16 mouse cellular contexts compared by ENCODE assay signal in genomic region chr12:72263213-72264103, GRCm38 (mm10).
DNase-seq lines count a peak whose midpoint lies in the region; ATAC-seq lines count a peak whose summit lies in the region.
"Had no signal": no experiment of that assay in that cellular context is flagged by ENCODE, and none has a peak within 500 bp of the region (broad histone marks: within the 10 kb centered on the region; RNA-seq: fewer than 3 reads in every experiment).

No protein-coding gene starts in this region.

- H3K4me3 ChIP-seq in midbrain, embryonic 13.5 days (replicated peaks) = no peak overlapping the region
- H3K4me3 ChIP-seq in midbrain, embryonic 10.5 days = no peak overlapping the region
- no peak overlapping the region for H3K4me3 ChIP-seq in midbrain, embryonic 16.5 days (ENCODE audit: low read depth, low read length)
- H3K4me3 ChIP-seq: limb, embryonic 13.5 days had no signal

- H3K36me3 ChIP-seq in midbrain, embryonic 13.5 days = no peaks in the 10 kb centered on the region
- no peaks in the 10 kb centered on the region for H3K36me3 ChIP-seq in midbrain, embryonic 10.5 days
- H3K36me3 ChIP-seq in midbrain, embryonic 16.5 days (ENCODE audit: control insufficient read depth, insufficient read depth, low read length) = no peaks in the 10 kb centered on the region
- H3K36me3 ChIP-seq: limb, embryonic 13.5 days had no signal

- no peaks in the 10 kb centered on the region for H3K9me3 ChIP-seq in midbrain, embryonic 13.5 days
- no peaks in the 10 kb centered on the region for H3K9me3 ChIP-seq in midbrain, embryonic 10.5 days (replicated peaks)
- no peaks in the 10 kb centered on the region for H3K9me3 ChIP-seq in midbrain, embryonic 16.5 days (replicated peaks; ENCODE audit: control insufficient read depth, low read length, poor library complexity, severe bottlenecking)
- H3K9me3 ChIP-seq: limb, embryonic 13.5 days had no signal

- peaks cover 23% of the 10 kb centered on the region for H3K4me1 ChIP-seq in midbrain, embryonic 13.5 days (replicated peaks)
- peaks cover 13% of the 10 kb centered on the region; the same call in 1 of the 2 replicates for H3K4me1 ChIP-seq in midbrain, embryonic 10.5 days
- H3K4me1 ChIP-seq in midbrain, embryonic 16.5 days (ENCODE audit: control insufficient read depth, insufficient read depth, low read length) = peaks cover 17% of the 10 kb centered on the region
- H3K4me1 ChIP-seq: limb, embryonic 13.5 days had no signal

- no peak overlapping the region for H3K9ac ChIP-seq in midbrain, embryonic 13.5 days (replicated peaks)
- no peak overlapping the region for H3K9ac ChIP-seq in midbrain, embryonic 16.5 days (ENCODE audit: low read depth, low read length)
- H3K9ac ChIP-seq: limb, embryonic 13.5 days had no signal

- WGBS in midbrain, embryonic 13.5 days = 70% methylated on average over 12 of the region's 12 CpGs
- 82% methylated on average over 12 of the region's 12 CpGs for WGBS in midbrain, embryonic 10.5 days
- WGBS in midbrain, embryonic 16.5 days = 63% methylated on average over 12 of the region's 12 CpGs

- peak overlapping the region; percentile 39; the same call in 1 of the 2 replicates for H3K27ac ChIP-seq in midbrain, embryonic 13.5 days
- H3K27ac ChIP-seq in midbrain, embryonic 10.5 days (replicated peaks) = no peak overlapping the region
- peak overlapping the region; percentile 85 for H3K27ac ChIP-seq in midbrain, embryonic 16.5 days (ENCODE audit: low read length)
- H3K27ac ChIP-seq: limb, embryonic 13.5 days had no signal

- no peak overlapping the region for H3K4me2 ChIP-seq in midbrain, embryonic 13.5 days (replicated peaks)
- H3K4me2 ChIP-seq in midbrain, embryonic 16.5 days (ENCODE audit: low read length) = no peak overlapping the region
- H3K4me2 ChIP-seq: limb, embryonic 13.5 days had no signal

- H3K27me3 ChIP-seq in midbrain, embryonic 13.5 days = no peaks in the 10 kb centered on the region
- no peaks in the 10 kb centered on the region for H3K27me3 ChIP-seq in midbrain, embryonic 10.5 days (ENCODE audit: low read depth, poor library complexity, severe bottlenecking)
- H3K27me3 ChIP-seq in midbrain, embryonic 16.5 days (ENCODE audit: control insufficient read depth, insufficient read depth, low read depth, low read length) = no peaks in the 10 kb centered on the region
- H3K27me3 ChIP-seq: limb, embryonic 13.5 days had no signal

- ATAC-seq in frontal cortex, adult (ENCODE audit: low TSS enrichment) = peak; percentile 94
- ATAC-seq in midbrain, embryonic 13.5 days = no peak
- ATAC-seq in midbrain, embryonic 16.5 days = no peak
- ATAC-seq: intestine, embryonic 16.5 days had no signal

- DNase-seq in frontal cortex, postnatal 10 days (ENCODE audit: low spot score in 2 of 2) = no peak
- no peak for DNase-seq in midbrain, embryonic 10.5 days (ENCODE audit: low spot score)
- peak; percentile 31 for DNase-seq in c-Kit-positive CD71-positive TER-119-positive erythroid progenitor cells, embryonic 14.5 days (ENCODE audit: low spot score)
- no peak for DNase-seq in lung, postnatal 4 days
- no peak for DNase-seq in adrenal gland, postnatal 4 days (ENCODE audit: low spot score in 2 of 2)
- DNase-seq: adrenal gland, postnatal 14 days; B cell, adult 2 months; cerebellum, adult 2 months; heart, postnatal 10 days; kidney, postnatal 10 days; lung, postnatal 36 days had no signal
